26 mouse cellular contexts compared by ENCODE assay signal in the genomic region with DNA sequence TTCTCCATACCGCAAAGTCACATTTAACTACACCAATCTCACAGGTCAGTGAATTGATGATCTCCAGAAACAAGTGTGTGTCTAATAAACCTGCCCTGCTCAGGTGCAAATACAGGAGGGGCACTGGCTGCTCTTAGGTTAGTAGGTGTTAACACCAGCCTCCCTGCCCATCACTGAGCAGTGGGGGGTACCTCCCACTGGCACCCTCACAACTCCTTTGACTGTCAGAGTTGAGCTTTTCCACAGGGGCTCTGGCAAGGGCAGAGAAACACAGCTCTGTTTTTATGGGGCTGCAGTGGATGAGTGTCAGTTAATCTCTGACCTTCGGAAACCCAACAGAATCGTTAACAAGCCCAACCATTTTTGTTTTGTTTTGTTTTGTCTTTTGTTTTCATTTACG. TPM values are rescaled to one million over a fixed set of nuclear protein-coding genes. Genes with fewer than 3 reads are reported as not detected.
DNase-seq lines count a peak whose midpoint lies in the region; ATAC-seq lines count a peak whose summit lies in the region.
"Had no signal": no experiment of that assay in that cellular context is flagged by ENCODE, and none has a peak within 500 bp of the region (broad histone marks: within the 10 kb centered on the region; RNA-seq: fewer than 3 reads in every experiment).

No protein-coding gene starts in this region.

- H3K4me3 ChIP-seq in hindbrain, embryonic 11.5 days (ENCODE audit: low read depth, low read length) = no peak overlapping the region
- no peak overlapping the region for H3K4me3 ChIP-seq in hindbrain, embryonic 13.5 days
- no peak overlapping the region for H3K4me3 ChIP-seq in neural tube, embryonic 15.5 days (replicated peaks)
- H3K4me3 ChIP-seq in embryonic facial prominence, embryonic 10.5 days = no peak overlapping the region
- H3K4me3 ChIP-seq: embryonic facial prominence, embryonic 15.5 days; erythroblast, embryonic 14.5 days; forebrain, embryonic 12.5 days; heart, embryonic 15.5 days; hindbrain, embryonic 10.5 days had no signal

- 2% methylated on average over 4 of the region's 4 CpGs for WGBS in hindbrain, embryonic 11.5 days
- under 1% methylated on average over 4 of the region's 4 CpGs for WGBS in hindbrain, embryonic 13.5 days
- WGBS in neural tube, embryonic 15.5 days = 2% methylated on average over 4 of the region's 4 CpGs
- 11% methylated on average over 4 of the region's 4 CpGs for WGBS in embryonic facial prominence, embryonic 10.5 days

- no peak overlapping the region for H3K9ac ChIP-seq in hindbrain, embryonic 11.5 days (ENCODE audit: low read depth, low read length)
- H3K9ac ChIP-seq in hindbrain, embryonic 13.5 days = no peak overlapping the region
- H3K9ac ChIP-seq in neural tube, embryonic 15.5 days (replicated peaks) = no peak overlapping the region
- H3K9ac ChIP-seq: embryonic facial prominence, embryonic 15.5 days; forebrain, embryonic 12.5 days; heart, embryonic 15.5 days had no signal

- peaks cover 86% of the 10 kb centered on the region for H3K27me3 ChIP-seq in hindbrain, embryonic 11.5 days (ENCODE audit: control insufficient read depth, insufficient read depth, low read length)
- peaks cover 98% of the 10 kb centered on the region for H3K27me3 ChIP-seq in hindbrain, embryonic 13.5 days
- H3K27me3 ChIP-seq in neural tube, embryonic 15.5 days (replicated peaks) = peaks cover 95% of the 10 kb centered on the region
- H3K27me3 ChIP-seq in embryonic facial prominence, embryonic 10.5 days (replicated peaks; ENCODE audit: low read depth, poor library complexity, severe bottlenecking) = peaks cover 99% of the 10 kb centered on the region
- H3K27me3 ChIP-seq: Patski had no signal

- ATAC-seq in hindbrain, embryonic 11.5 days (ENCODE audit: low FRiP score) = no peak
- ATAC-seq in hindbrain, embryonic 13.5 days (ENCODE audit: low FRiP score) = no peak
- ATAC-seq in neural tube, embryonic 15.5 days (ENCODE audit: low FRiP score) = no peak
- ATAC-seq: activated CD4-positive, CD25-positive, alpha-beta regulatory T cell, adult 4 months; forebrain, embryonic 16.5 days; hindbrain, embryonic 16.5 days; inflammation-experienced regulatory T-cells, adult 6 months; Patski had no signal

- no peak overlapping the region for H3K4me2 ChIP-seq in hindbrain, embryonic 11.5 days (replicated peaks; ENCODE audit: low read depth, low read length)
- no peak overlapping the region for H3K4me2 ChIP-seq in hindbrain, embryonic 13.5 days
- H3K4me2 ChIP-seq in neural tube, embryonic 15.5 days = no peak overlapping the region
- H3K4me2 ChIP-seq: embryonic facial prominence, embryonic 15.5 days; forebrain, embryonic 12.5 days; heart, embryonic 11.5 days; heart, embryonic 15.5 days had no signal

- H3K4me1 ChIP-seq in hindbrain, embryonic 11.5 days (replicated peaks; ENCODE audit: control insufficient read depth, insufficient read depth, low read length) = peaks cover 5% of the 10 kb centered on the region; the same call in 1 of the 2 replicates
- peaks cover 16% of the 10 kb centered on the region for H3K4me1 ChIP-seq in hindbrain, embryonic 13.5 days (replicated peaks)
- H3K4me1 ChIP-seq in neural tube, embryonic 15.5 days = peaks cover 17% of the 10 kb centered on the region
- peaks cover 19% of the 10 kb centered on the region for H3K4me1 ChIP-seq in embryonic facial prominence, embryonic 10.5 days

- H3K36me3 ChIP-seq in hindbrain, embryonic 11.5 days (ENCODE audit: control insufficient read depth, insufficient read depth, low read length) = no peaks in the 10 kb centered on the region
- H3K36me3 ChIP-seq in hindbrain, embryonic 13.5 days = no peaks in the 10 kb centered on the region
- H3K36me3 ChIP-seq in neural tube, embryonic 15.5 days = no peaks in the 10 kb centered on the region
- no peaks in the 10 kb centered on the region for H3K36me3 ChIP-seq in embryonic facial prominence, embryonic 10.5 days (replicated peaks)
- H3K36me3 ChIP-seq: embryonic facial prominence, embryonic 15.5 days; forebrain, embryonic 12.5 days; heart, embryonic 15.5 days; hindbrain, embryonic 10.5 days had no signal

- H3K9me3 ChIP-seq in hindbrain, embryonic 11.5 days (ENCODE audit: control insufficient read depth, low read length) = no peaks in the 10 kb centered on the region
- H3K9me3 ChIP-seq in hindbrain, embryonic 13.5 days = no peaks in the 10 kb centered on the region
- no peaks in the 10 kb centered on the region for H3K9me3 ChIP-seq in neural tube, embryonic 15.5 days (replicated peaks)
- H3K9me3 ChIP-seq in embryonic facial prominence, embryonic 10.5 days = no peaks in the 10 kb centered on the region
- H3K9me3 ChIP-seq: embryonic facial prominence, embryonic 15.5 days; forebrain, embryonic 12.5 days; heart, embryonic 15.5 days; hindbrain, embryonic 10.5 days had no signal

- no peak overlapping the region for H3K27ac ChIP-seq in hindbrain, embryonic 11.5 days (ENCODE audit: low read depth, low read length)
- H3K27ac ChIP-seq in hindbrain, embryonic 13.5 days = no peak overlapping the region
- H3K27ac ChIP-seq in neural tube, embryonic 15.5 days (replicated peaks) = no peak overlapping the region
- no peak overlapping the region for H3K27ac ChIP-seq in embryonic facial prominence, embryonic 10.5 days (replicated peaks)
- H3K27ac ChIP-seq: embryonic facial prominence, embryonic 15.5 days; forebrain, embryonic 12.5 days; heart, embryonic 15.5 days; hindbrain, embryonic 10.5 days had no signal

- DNase-seq in embryo, embryonic 10.5 days (ENCODE audit: low spot score) = peak; percentile 12
- DNase-seq in embryo, embryonic 10 days (ENCODE audit: low spot score) = no peak
- DNase-seq in hindbrain, embryonic 11.5 days (ENCODE audit: low spot score) = peak; percentile 23
- peak; percentile 32 for DNase-seq in neural tube, embryonic 10.5 days (ENCODE audit: extremely low spot score, low spot score)
- peak; percentile 17 for DNase-seq in embryonic facial prominence, embryonic 10.5 days (ENCODE audit: low spot score)
- DNase-seq in kidney, adult 11 months = no peak
- DNase-seq: adrenal gland, postnatal 14 days; cerebellum, adult 11-12 months; cerebellum, adult 9-10 months; cerebellum, postnatal 36 days; gastrocnemius, postnatal 10 days; heart, adult 18-20 months had no signal

RNA-seq across cellular contexts. Expression of gene Pitx2, which starts 9.6 kb away (rescaled TPM):
- 2.9 and 4.9 TPM in 2 replicates for polyA plus RNA-seq in hindbrain, embryonic 11.5 days (2014; fragmentation: Nextera tagmentation; extraction: Ambion mirVana)
- polyA plus RNA-seq in hindbrain, embryonic 13.5 days (2015; fragmentation: Nextera tagmentation; extraction: Ambion mirVana) = 2.1 and 2.6 TPM in 2 replicates
- 5.1 and 5.2 TPM in 2 replicates for polyA plus RNA-seq in neural tube, embryonic 15.5 days (2015; fragmentation: Nextera tagmentation; extraction: Ambion mirVana)
- 41.4 and 43.8 TPM in 2 replicates for polyA plus RNA-seq in embryonic facial prominence, embryonic 10.5 days (2016; fragmentation: Nextera tagmentation; extraction: Ambion mirVana)
- polyA plus RNA-seq: activated CD4-positive, CD25-positive, alpha-beta regulatory T cell, adult 4 months; erythroblast, embryonic 14.5 days; frontal cortex, adult 2 months had no signal

Comparison
In these comparisons a context has a peak if more than half of its experiments do, and no peak if none do; other contexts are left out.
1. DNase-seq: peak in embryo, embryonic 10.5 days (single experiment), hindbrain, embryonic 11.5 days (single experiment), neural tube, embryonic 10.5 days (single experiment) and embryonic facial prominence, embryonic 10.5 days (single experiment); none in embryo, embryonic 10 days (single experiment) and kidney, adult 11 months (single experiment).